Mouse (Mus musculus): ENCODE measurements around the gene Selenom.

DNA sequence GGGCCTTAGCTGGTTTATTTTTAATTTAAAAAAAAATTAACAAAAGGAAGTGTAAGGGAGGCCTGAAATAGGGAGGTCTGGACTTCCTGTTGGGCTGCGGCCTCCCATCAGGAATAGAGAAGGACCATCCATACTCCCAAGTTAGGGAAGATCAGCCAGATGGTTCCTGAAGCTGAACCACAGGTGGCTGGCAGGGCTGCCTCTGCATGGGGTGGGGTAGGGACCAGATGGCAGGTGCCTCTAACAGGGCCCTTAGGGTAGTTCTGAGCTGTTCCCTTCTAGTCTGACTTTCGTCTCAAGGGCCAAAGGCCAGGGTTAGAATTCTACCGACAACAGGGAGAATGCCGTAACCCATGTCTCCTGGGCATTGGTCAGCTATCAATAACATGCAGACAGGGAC lies 1.2 kb downstream of the Selenom start:
- TF ChIP-seq POLR2A (IDR thresholded peaks at IDR 0.05; ENCODE audit: borderline replicate concordance, low read depth, low read length) (no peak), CTCF (IDR thresholded peaks at IDR 0.05; ENCODE audit: low read depth, low read length) (no peak)
